Mouse (Mus musculus) MEL (cell line): Measurements from ENCODE around the gene Kat8. TPM values are rescaled to one million over a fixed set of nuclear protein-coding genes. Genes with fewer than 3 reads are reported as not detected.

Source experiments
- DNase-seq: peaks from one replicate; pipeline ENCODE4 v3.0.0; 2011; ENCODE audit warnings: low read depth, low spot score
- H3K27ac ChIP-seq: 2 replicates; pipeline ENCODE4 v1.5.1; 2012; ENCODE audit warnings: low read depth, mild to moderate bottlenecking, control low read depth, low read length, moderate library complexity; ENCODE audit not compliant: control insufficient read depth
- H3K27me3 ChIP-seq, 2 experiments: fragments of 150-350 bp in 1 of 2; sonication (generic) in 1 of 2; 2 replicates each; pipeline ENCODE4 v1.6.1; 2012; ENCODE audit warnings: low read length in 2 of 2, mild to moderate bottlenecking in 2 of 2, improper control_type of control experiment in 1 of 2, moderate library complexity in 1 of 2; ENCODE audit not compliant: insufficient read depth in 2 of 2, control insufficient read depth in 1 of 2
- H3K36me3 ChIP-seq, 2 experiments: 2 replicates each; pipeline ENCODE4 v1.6.1; 2012 to 2014; ENCODE audit warnings: low read length in 2 of 2, improper control_type of control experiment in 1 of 2, inconsistent platforms in 1 of 2, mild to moderate bottlenecking in 1 of 2; ENCODE audit not compliant: insufficient read depth in 2 of 2, control insufficient read depth in 1 of 2
- H3K4me1 ChIP-seq, 2 experiments: fragments of 150-350 bp in 1 of 2; sonication (generic) in 1 of 2; 2 replicates each; pipeline ENCODE4 v1.6.1; 2012; ENCODE audit warnings: low read length in 2 of 2, improper control_type of control experiment in 1 of 2, mild to moderate bottlenecking in 1 of 2; ENCODE audit not compliant: insufficient read depth in 2 of 2, control insufficient read depth in 1 of 2
- H3K4me3 ChIP-seq, 2 experiments: fragments of 150-350 bp in 1 of 2; sonication (generic) in 1 of 2; 2 replicates each; pipeline ENCODE4 v1.5.1; 2012; ENCODE audit warnings: low read depth in 2 of 2, low read length in 2 of 2, mild to moderate bottlenecking in 2 of 2, moderate library complexity in 2 of 2, control low read depth in 1 of 2, improper control_type of control experiment in 1 of 2; ENCODE audit not compliant: control insufficient read depth in 1 of 2, insufficient read depth in 1 of 2
- H3K79me2 ChIP-seq: 2 replicates; pipeline ENCODE4 v1.6.1; 2012; ENCODE audit warnings: mild to moderate bottlenecking, low read length, moderate library complexity; ENCODE audit not compliant: control insufficient read depth, poor library complexity, insufficient read depth
- H3K9ac ChIP-seq: 2 replicates; pipeline ENCODE4 v1.6.1; 2012; ENCODE audit warnings: low read depth, mild to moderate bottlenecking, control low read depth, low read length, moderate library complexity; ENCODE audit not compliant: control insufficient read depth, poor library complexity, severe bottlenecking
- H3K9me3 ChIP-seq: fragments of 150-350 bp; sonication (generic); replicated peaks from 2 replicates; pipeline ENCODE4 v1.6.1; 2012; ENCODE audit warnings: mild to moderate bottlenecking, low read length, improper control_type of control experiment, moderate library complexity; ENCODE audit not compliant: insufficient read depth
- BHLHE40 ChIP-seq: IDR thresholded peaks from 2 replicates; pipeline ENCODE4 v1.6.1; 2012; ENCODE audit warnings: low read depth, mild to moderate bottlenecking, inconsistent platforms, low read length, improper control_type of control experiment, borderline replicate concordance
- CTCF ChIP-seq, 3 experiments: IDR thresholded peaks in 2 of 3; conservative IDR thresholded peaks in 1 of 3; 2 replicates each; pipeline ENCODE4 v1.5.1; 2011 to 2012; ENCODE audit warnings: low read length in 3 of 3, low read depth in 2 of 3, mild to moderate bottlenecking in 2 of 3, improper control_type of control experiment in 1 of 3, inconsistent platforms in 1 of 3, mixed read lengths in 1 of 3, moderate library complexity in 1 of 3; ENCODE audit not compliant: control insufficient read depth in 1 of 3, insufficient read depth in 1 of 3, poor library complexity in 1 of 3, severe bottlenecking in 1 of 3
- E2F4 ChIP-seq: IDR thresholded peaks from 2 replicates; pipeline ENCODE4 v1.6.1; 2011; ENCODE audit warnings: low read depth, low read length, improper control_type of control experiment, borderline replicate concordance
- ELF1 ChIP-seq: IDR thresholded peaks from 2 replicates; pipeline ENCODE4 v1.6.1; 2014; ENCODE audit warnings: low read depth, mild to moderate bottlenecking, inconsistent platforms, low read length, improper control_type of control experiment, moderate library complexity
- ETS1 ChIP-seq: IDR thresholded peaks from 2 replicates; pipeline ENCODE4 v1.6.1; 2012; ENCODE audit warnings: low read depth, mild to moderate bottlenecking, inconsistent platforms, low read length, improper control_type of control experiment, moderate library complexity
- JUND ChIP-seq: IDR thresholded peaks from 2 replicates; pipeline ENCODE4 v1.6.1; 2011; ENCODE audit warnings: low read depth, mild to moderate bottlenecking, improper control_type of control experiment, low read length
- MAX ChIP-seq: IDR thresholded peaks from 2 replicates; pipeline ENCODE4 v1.6.1; 2011; ENCODE audit warnings: low read length, improper control_type of control experiment
- MYC ChIP-seq: IDR thresholded peaks from 2 replicates; pipeline ENCODE4 v1.6.1; 2011; ENCODE audit warnings: low read depth, mild to moderate bottlenecking, low read length, improper control_type of control experiment, moderate library complexity
- NELFE ChIP-seq: IDR thresholded peaks from 2 replicates; pipeline ENCODE4 v1.6.1; 2011; ENCODE audit warnings: low read depth, low read length, improper control_type of control experiment
- SIN3A ChIP-seq: IDR thresholded peaks from 2 replicates; pipeline ENCODE4 v1.6.1; 2012; ENCODE audit warnings: low read length, improper control_type of control experiment, inconsistent platforms
- UBTF ChIP-seq: IDR thresholded peaks from 2 replicates; pipeline ENCODE4 v1.6.1; 2012; ENCODE audit warnings: low read depth, mild to moderate bottlenecking, inconsistent platforms, low read length, improper control_type of control experiment, moderate library complexity, borderline replicate concordance; ENCODE audit not compliant: insufficient read depth
- USF1 ChIP-seq: IDR thresholded peaks from 2 replicates; pipeline ENCODE4 v1.6.1; 2014; ENCODE audit warnings: low read depth, mild to moderate bottlenecking, inconsistent platforms, low read length, improper control_type of control experiment, moderate library complexity
- ZMIZ1 ChIP-seq: IDR thresholded peaks from 2 replicates; pipeline ENCODE4 v1.6.1; 2012; ENCODE audit warnings: low read depth, mild to moderate bottlenecking, inconsistent platforms, low read length, improper control_type of control experiment, moderate library complexity
- polyA plus RNA-seq, 2 experiments: library from polyadenylated mRNA; stranded (reverse) in 1 of 2; unstranded in 1 of 2; fragments of >175 nt in 1 of 2; fragments of >200 nt in 1 of 2; gene quantifications; 2 replicates each; pipeline versions ENCODE4 v1.2.1 to v1.2.4; 2012; ENCODE audit warnings: low replicate concordance in 2 of 2, low read depth in 1 of 2; ENCODE audit not compliant: insufficient read length in 2 of 2, insufficient read depth in 1 of 2, missing spikeins in 1 of 2
- total RNA-seq: library from RNA; depleted of rRNA; stranded (reverse); fragments of 300-350 nt; gene quantifications from 2 replicates; pipeline ENCODE4 v1.2.3, GENCODE M21; 2012

The Kat8 gene
- total and polyA plus RNA-seq, 3 experiments: 39.5 to 45.8 TPM; not detected in 1

DNA sequence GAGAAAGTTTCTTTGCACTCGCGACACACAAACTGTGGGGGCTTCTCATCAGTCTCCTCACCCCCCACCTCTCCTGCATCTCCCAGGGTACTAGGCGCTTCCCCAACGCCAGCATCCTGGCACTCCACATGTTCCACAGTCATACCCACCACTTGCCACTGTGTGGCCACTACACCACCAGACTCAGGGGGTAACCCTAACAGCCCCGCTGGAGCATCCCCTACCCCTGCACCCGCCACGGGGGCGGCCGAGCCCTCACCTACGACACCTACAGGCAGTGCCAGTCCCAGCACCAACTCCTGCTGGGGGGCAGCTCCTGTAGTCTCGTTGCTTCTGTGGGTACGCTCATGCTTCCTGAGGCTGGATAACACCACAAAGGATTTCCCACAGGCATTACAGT is 45.9 kb upstream of the Kat8 start:
- Histone ChIP-seq H3K9me3 (no peaks in the 10 kb centered on the region), H3K4me3 (no peak overlapping the region), H3K36me3 (peaks cover 2 to 9% of the 10 kb centered on the region in 2 experiments; a peak in 3 of 4 replicates), H3K4me1 (peaks cover 6 to 9% of the 10 kb centered on the region in 2 experiments), H3K79me2 (0 out of 2 replicates have a peak, but pooled peaks cover 2% of the 10 kb centered on the region), H3K27me3 (no peaks in the 10 kb centered on the region), H3K27ac (no peak overlapping the region), H3K9ac (no peak overlapping the region)
- no peak for DNase-seq
- TF ChIP-seq ETS1 (no peak), UBTF (no peak), ZMIZ1 (no peak), MAX (no peak), NELFE (no peak), E2F4 (no peak), SIN3A (no peak), MYC (no peak)

DNA sequence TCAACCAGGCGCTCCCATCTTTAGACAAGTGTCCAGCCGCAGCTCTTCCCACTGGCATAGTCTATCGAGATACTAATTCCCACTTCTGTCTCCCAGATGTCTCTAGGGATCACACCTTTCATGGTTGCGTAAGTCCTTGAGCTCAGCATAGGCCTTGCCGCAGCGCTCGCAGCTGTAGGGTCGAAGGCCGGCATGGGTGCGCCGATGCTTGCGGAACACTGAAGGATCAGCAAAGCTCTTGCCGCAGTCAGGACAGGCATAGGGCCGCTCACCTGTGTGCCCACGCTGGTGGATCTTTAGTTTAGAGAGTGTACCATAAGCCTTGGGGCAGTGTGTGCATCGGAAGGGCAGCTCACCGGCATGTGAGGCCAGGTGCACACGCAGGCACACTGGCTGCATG is 44.7 kb upstream of the Kat8 start:
- Histone ChIP-seq H3K9me3 (no peaks in the 10 kb centered on the region), H3K27ac (no peak overlapping the region), H3K79me2 (0 out of 2 replicates have a peak, but pooled peaks cover 6% of the 10 kb centered on the region), H3K36me3 (peaks cover 2 to 9% of the 10 kb centered on the region in 2 experiments; a peak in 3 of 4 replicates), H3K9ac (no peak overlapping the region), H3K27me3 (no peaks in the 10 kb centered on the region), H3K4me3 (no peak overlapping the region), H3K4me1 (peaks cover 6 to 9% of the 10 kb centered on the region in 2 experiments)
- TF ChIP-seq CTCF (IDR thresholded peaks at IDR 0.05 in 2 of 3, conservative IDR thresholded peaks at IDR 0.05 in 1 of 3; ENCODE audit: control insufficient read depth in 1 of 3, insufficient read depth in 1 of 3, low read depth in 2 of 3, low read length in 3 of 3, poor library complexity in 1 of 3, severe bottlenecking in 1 of 3) (no peak), E2F4 (no peak), BHLHE40 (no peak)
- DNase-seq: no peak

DNA sequence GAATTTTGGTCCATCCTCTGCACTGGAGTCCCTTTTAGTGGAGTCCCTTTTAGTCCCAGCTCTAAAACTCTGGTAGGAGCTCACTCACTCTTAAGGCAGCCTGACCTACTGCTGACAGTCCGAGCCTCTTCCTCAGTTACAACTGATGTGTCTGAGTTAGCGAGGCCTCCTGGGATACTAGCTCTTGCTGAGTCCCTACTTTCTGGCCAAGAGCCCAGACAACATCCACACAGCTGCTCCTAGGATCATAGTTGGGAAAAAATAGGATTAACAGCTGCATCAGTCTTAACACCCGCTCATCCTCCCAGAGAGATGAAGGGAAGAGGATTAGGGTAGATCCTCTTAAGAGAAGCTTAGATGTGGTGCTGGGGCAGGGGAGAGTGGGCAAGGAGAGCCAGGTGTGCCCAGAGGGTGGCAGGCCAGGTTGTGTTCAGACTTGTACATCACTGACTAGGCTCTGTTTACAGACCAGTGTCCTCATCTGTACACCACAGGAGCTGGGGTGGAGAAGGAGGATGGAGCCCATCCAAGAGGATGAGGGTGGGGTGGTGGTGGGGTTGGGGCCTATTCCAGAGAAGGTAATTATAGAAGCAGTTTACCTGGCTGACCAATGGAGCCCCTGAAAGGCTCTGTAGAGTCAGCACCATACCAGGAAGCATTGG is 43.0 kb upstream of the Kat8 start:
- Histone ChIP-seq H3K4me3 (no peak overlapping the region), H3K9ac (no peak overlapping the region), H3K27me3 (no peaks in the 10 kb centered on the region), H3K27ac (no peak overlapping the region), H3K79me2 (peaks cover 8% of the 10 kb centered on the region; the same call in 1 of the 2 replicates), H3K4me1 (peaks cover 6 to 11% of the 10 kb centered on the region in 2 experiments), H3K9me3 (no peaks in the 10 kb centered on the region), H3K36me3 (peaks cover 2 to 16% of the 10 kb centered on the region in 2 experiments; a peak in 3 of 4 replicates)
- no peak for DNase-seq
- TF ChIP-seq USF1 (no peak), ELF1 (no peak), JUND (no peak), ETS1 (no peak)
